Mouse (Mus musculus) spleen, postnatal 4 days (tissue): ENCODE data around the gene Tecta.

Source experiments
- DNase-seq, 2 experiments: peaks; one replicate each; pipeline ENCODE4 v3.0.0; 2022; ENCODE audit warnings: low spot score in 2 of 2

The Tecta gene

DNA sequence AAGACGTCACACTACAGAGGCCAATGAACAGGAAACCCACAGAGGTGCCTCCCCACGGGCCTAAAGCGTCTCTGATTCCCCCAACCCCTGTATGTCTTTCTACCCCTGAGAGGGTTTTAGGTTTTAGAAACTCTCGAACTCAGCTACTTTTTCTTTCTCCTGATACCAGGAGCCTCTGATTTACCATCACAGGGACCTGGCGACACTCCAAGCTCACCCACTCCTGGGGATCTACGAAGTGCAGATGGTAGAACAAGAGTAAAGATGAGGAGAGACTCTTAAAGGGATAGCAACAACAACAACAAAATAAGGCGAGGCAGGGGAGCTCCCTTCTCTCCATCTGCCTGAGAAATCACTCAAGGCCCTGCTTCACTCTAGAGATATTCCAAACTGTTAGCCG, 12.7 kb downstream of the Tecta start:
- no peak for DNase-seq

DNA sequence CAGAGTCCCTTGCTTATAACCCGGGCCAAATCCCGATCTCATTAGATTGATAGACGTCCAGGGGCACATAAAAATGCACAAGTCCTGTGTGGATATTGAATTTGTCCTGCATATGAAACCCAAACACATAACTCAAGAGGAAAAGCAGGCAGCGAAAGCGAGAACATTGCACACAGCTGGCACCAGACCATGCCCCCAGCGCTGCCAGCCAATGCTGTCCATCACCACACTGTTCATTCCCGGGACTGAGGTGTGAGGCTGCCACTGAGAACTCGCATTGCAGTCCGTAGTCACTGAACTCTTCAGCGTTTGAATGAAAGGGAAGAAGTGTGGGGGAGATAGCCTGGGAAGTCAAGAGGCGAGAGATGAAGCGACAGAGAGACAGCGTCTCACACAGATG, 14.1 kb downstream of the Tecta start:
- DNase-seq = no peak

GRCm38 (mm10) chr9:42382628-42383347, 16.9 kb downstream of the Tecta start:
- no peak for DNase-seq

DNA sequence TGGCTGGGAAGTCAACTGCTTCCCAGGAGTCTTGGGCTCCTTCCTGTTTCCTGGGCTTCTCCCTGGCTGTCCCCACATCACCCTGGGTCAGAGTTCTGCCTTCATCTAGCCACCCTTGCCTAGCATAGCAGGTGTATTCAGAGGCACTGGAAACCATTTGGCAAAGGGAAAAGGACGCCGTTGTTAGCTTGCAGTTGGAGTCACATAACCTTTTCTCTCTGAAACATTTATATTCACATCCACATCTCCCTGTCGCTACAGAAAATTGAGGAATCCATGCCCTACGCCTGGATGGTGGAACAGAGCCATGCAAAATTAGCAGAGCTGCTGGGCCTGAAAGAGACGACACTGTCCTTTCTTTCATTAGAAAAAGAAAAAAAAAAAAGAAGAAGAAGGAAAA, 17.7 kb downstream of the Tecta start:
- no peak for DNase-seq

GRCm38 (mm10) chr9:42378071-42378470, 21.7 kb downstream of the Tecta start:
- no peak for DNase-seq

DNA sequence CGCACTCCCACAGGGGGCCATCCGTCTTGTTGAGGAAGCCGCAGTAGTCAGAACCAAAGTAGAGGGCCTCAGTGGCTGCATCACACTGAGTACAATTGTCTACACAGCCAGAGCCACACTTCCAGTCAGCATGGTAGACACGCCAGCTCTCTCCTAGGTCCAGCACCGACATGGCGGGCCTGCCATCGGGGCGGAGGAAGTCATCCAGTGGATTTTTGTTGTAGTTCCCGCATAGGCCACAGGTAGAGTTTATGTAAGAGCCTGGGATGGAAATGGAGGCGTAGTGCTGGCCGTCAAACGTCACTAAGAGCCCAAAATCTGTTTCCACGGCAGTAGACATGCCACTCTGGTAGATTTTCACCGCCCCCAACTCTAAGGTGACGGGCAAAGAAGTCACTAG, 22.1 kb downstream of the Tecta start:
- DNase-seq = no peak

DNA sequence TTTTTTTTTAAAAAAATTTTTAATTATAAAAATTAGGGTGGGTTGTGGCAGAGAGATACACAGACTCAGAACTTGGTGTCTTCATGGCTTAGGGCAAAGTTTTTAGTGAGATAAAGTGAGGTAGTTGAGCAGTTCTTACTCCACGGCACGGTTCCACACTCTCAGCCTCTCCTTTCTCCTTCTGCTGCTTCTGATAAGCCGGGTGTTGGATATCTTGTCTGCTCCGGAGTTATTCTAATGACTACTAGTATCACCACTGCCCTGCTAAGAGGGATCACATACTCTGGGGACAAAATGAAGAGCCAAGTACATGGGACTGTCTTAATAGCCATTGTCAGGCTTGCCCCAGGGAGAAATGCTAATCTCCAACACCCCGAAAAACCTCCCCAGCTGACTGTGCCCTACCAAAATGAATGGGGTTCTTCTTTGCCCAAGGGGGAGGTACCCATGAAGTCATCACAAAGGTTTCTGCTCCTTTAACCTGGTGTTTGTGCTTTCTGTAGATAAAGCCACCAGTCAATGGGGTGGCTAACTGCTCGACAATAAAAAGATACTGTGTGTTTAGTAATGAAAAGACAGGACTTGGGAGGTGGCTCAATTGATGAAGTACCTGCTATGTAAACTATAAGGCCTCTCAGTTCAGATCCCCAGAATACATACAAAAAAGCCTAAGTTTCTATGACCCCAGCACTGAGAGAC, 27.9 kb downstream of the Tecta start:
- no peak for DNase-seq

- no peak for DNase-seq
Observed at GRCm38 (mm10) chr9:42357585-42357984, 42.1 kb downstream of the Tecta start.

GRCm38 (mm10) chr9:42354871-42355270, 44.9 kb downstream of the Tecta start:
- no peak for DNase-seq

- DNase-seq = no peak
Observed at GRCm38 (mm10) chr9:42349791-42350190, 49.9 kb downstream of the Tecta start.

DNA sequence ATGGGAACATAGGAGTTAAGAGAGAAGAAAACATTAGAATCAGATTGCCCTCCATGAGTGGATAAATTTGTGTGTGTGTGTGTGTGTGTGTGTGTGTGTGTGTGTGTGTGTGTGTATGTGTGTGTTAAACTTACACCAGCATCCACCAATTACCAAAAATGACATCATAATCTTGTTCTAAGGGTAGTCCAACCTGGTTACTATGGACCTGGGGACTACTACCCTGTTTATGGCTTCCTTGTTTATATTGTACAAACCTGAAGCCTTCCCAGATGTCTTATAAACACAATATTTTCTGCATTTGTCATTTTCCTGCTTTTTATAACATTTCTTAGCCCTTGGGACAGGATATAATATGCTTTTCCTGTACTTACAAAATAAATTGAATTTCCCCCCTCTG, 53.4 kb downstream of the Tecta start:
- no peak for DNase-seq

DNA sequence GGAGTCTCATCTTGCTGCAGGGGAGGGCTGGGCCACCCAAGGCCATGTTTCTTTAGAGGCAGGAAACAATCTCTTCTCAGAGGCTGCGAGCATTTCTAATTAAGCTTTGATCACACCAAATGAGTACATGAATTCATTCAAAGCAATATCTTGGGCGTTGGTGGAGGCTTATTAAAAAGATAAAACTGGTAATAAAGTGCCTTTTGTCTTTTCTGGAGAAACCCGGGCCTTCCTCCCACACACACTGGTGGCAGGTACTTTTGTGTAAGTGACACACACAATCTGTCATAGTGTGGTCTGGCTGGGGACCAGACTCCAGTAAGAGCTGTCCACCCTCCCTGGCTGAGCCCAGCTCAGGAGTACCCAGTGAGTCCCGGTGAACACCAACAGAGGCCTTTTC, 60.6 kb downstream of the Tecta start:
- DNase-seq = no peak

- DNase-seq = no peak
Observed at GRCm38 (mm10) chr9:42337026-42337425, 62.7 kb downstream of the Tecta start.

DNA sequence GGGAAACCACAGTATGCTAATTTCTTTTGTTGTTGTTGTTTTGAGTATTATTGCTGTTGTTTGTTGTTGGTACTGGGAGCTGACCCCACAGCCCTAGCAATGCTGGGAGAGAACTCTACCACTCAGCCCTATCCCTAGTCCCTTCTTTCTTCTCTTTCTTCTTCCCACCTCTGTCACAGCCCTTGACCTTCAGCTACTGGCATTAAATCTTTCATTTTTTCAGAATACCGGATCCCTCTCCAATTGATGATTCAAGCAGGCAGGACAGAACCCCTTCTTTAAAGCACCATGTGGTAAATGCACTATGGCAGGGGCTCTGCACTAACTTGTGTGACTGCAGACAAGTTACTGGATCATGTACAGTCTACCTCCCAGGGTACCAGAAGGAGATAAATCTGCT, 63.2 kb downstream of the Tecta start:
- no peak for DNase-seq

DNA sequence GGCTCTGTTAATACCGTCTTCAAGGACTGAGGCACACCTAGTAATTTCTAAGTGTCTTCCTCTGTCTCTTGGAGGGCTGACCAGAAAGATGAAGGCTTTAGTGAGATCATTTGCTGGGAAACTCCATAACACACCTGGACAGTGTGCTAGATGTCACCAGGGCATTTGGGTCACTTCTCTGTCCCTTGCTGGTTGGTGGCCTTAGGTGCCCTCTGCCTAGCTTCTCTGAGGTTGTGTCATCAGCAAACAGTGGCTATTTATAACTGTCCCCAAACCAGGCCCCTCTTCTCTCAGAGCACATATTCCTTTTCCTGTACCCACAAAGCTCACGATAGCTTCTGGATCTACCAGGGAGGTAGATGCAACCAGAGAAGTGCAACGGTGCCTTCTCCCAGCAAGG, 64.8 kb downstream of the Tecta start:
- no peak for DNase-seq

- DNase-seq = no peak
Observed at GRCm38 (mm10) chr9:42332692-42333091, 67.0 kb downstream of the Tecta start.

DNA sequence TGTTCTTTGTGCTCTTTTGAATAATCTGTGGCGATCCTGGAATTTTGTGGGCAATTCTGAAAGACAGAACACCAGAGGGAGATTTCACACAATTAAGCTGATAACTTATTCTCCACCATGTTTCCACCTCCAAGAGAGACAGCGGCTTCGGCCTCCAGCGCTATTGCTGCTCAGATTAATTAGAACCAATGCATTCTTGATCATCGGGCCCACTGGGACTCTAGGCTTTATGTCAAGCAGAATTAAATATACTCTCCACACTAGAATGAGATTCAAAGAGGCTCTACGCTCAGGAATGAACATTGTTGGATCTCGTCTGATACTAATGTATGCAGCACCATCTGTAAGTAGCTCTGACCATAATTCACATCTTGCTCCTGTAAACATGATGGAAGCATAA, 68.4 kb downstream of the Tecta start:
- DNase-seq = no peak

GRCm38 (mm10) chr9:42329753-42330152, 70.0 kb downstream of the Tecta start:
- no peak for DNase-seq

GRCm38 (mm10) chr9:42326688-42327440, 72.9 kb downstream of the Tecta start:
- no peak for DNase-seq

DNA sequence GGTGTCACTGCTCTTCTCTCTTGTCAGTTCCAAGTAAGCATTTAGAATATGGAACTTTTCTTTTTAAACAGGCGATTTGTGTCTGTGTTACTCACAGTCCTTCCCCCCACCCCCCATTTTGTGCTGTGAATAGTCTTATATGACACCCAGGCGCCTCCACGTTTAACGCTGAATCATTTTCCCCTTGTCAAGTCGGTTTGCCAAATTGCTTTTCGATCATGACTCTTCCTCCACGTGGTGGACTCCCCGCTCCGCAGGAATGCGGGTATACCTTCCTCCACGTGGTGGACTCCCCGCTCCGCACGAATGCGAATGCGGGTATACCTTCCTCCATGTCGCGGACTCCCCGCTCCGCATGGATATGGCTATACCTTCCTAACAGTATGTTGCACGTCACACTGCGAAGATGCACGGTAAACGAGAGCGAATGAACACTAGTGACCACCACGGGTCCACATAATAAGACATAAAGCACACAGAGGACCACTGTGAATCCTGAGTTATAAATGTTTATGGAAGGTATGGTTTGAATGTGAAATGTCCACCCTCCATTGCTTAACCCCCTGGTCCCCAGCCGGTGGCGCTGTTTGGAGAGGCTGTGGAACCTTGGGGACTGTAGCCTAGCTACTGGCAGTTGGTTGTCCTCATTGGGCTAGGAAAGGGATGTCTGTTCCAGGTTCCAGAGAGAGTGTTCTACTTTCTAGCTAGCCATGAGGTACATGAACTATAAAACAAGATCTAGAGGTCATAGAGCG, 74.9 kb downstream of the Tecta start:
- DNase-seq = no peak

GRCm38 (mm10) chr9:42323238-42323637, 76.5 kb downstream of the Tecta start:
- no peak for DNase-seq

- DNase-seq = no peak
Observed at GRCm38 (mm10) chr9:42321442-42321841, 78.3 kb downstream of the Tecta start.
